Mouse (Mus musculus): ENCODE measurements at regions not wholly inside any gene's neighbourhood (a gene's known extent, or its start where the extent isn't known, plus 50 kb on each side); places are given as distances from the start of the nearest gene placed in this dataset.
A peak's percentile ranks its signal among the peaks of the same experiment; 100 is the strongest.

DNA sequence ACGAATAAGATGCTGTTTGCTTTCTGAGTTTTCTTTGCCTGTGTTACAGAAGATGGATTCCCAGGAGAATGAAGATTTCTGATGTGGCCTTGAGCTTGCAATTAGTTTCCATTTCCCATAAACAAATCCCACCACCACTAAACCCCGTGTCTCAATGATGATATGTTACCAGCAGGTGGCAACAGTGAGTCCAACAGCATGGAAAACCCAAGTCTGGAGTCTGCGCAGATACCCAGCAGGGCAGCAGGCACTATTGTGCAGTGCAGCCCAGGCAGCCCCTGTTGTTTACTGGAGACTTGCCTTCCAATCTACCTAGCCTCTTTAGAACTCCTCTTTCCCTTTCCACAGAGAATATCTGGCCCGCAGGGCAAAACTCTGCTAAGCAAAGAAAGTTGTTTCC is 62.7 kb downstream of the Bmp2 start:
- peak; percentile 9 for DNase-seq (ENCODE audit: low read depth, low spot score)

GRCm38 (mm10) chr2:133615299-133615698 is 63.3 kb downstream of the Bmp2 start:
- no peak for DNase-seq (ENCODE audit: low read depth, low spot score)

GRCm38 (mm10) chr2:133617317-133617835 is 65.4 kb downstream of the Bmp2 start:
- no peak for DNase-seq (ENCODE audit: low read depth, low spot score)

GRCm38 (mm10) chr2:133622523-133622922 is 70.6 kb downstream of the Bmp2 start:
- DNase-seq (ENCODE audit: low read depth, low spot score) = no peak

DNA sequence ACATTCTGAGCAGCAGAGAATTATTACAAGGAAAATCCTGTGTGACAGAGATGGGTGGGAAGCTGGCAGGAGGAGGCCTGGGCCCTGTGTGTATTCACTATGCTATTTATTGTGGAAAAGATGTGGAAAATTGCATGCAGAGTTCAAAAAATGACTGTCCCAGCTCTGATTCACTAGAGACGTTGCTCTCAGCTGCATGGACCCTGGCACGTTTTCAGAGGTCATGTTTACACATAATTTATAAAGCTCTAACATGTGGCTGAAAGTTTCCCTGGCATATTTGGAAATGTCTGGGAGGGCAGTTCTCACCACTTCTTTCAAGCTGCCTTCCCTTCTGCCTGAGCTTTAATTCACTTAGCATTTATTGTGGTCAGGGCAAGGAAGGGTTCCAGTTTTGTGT is 73.6 kb downstream of the Bmp2 start:
- no peak for DNase-seq (ENCODE audit: low read depth, low spot score)

DNA sequence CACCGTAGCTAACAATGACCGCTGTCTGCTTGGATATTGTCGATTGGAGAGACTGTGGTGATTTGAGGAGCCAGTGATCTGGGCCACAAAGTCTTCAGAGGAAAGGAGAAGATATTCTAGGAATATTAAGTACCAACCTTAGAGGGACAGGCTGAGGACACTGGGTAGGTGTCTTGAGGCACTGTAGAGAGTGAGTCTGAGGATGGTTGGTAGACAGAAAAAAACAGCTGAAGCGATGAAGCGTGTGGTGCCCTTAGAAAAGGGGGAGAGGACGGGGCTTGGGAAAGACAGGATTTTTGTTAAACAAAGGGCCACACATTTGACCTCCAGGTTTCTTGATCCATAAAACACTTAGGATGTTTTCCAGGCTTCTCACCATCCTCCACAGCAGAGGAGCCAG is 76.9 kb downstream of the Bmp2 start:
- DNase-seq (ENCODE audit: low read depth, low spot score) = no peak

DNA sequence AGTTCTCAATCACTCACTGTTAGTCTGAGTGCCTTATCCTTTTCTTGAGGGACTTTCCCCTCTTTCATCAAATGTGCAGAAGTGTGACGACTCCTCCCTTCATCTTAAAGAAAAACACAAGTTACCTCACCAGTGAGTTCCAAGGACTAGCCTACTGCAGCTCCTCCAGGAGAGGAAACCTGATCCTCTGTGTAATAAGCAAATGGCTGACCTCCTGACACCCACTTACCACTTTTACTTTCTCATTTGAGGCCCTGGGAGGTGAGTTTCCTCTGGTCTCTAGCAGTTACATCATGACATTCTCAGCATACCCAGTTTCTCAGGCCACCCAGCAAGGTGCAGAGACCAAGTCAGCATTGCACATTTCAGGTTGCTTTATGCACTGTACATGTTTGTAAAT is 83.5 kb downstream of the Bmp2 start:
- no peak for DNase-seq (ENCODE audit: low read depth, low spot score)

- no peak for DNase-seq (ENCODE audit: low read depth, low spot score)
Measured at GRCm38 (mm10) chr2:133649874-133650481, 98.0 kb downstream of the Bmp2 start.

GRCm38 (mm10) chr2:133666331-133667054 is 114.5 kb downstream of the Bmp2 start:
- DNase-seq (ENCODE audit: low read depth, low spot score) = no peak

DNA sequence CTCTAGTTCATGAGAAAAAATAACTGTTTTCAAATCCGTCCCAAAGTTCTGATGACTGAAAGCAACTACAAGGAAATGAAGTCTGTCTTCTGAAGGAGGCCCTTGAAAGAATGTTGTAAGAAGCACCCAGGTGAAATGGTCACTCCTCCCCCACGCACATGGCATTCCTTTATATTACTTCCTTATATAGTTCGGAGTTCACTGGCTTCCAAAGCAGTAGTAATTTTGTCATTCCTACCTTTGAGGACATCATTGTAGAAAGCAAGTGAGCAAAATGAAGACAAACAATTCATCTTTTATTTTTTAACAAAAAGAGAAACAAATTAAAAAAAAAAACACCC is 115.1 kb downstream of the Bmp2 start:
- DNase-seq (ENCODE audit: low read depth, low spot score) = no peak

GRCm38 (mm10) chr2:133669821-133670220 is 117.9 kb downstream of the Bmp2 start:
- peak; percentile 34 for DNase-seq (ENCODE audit: low read depth, low spot score)

DNA sequence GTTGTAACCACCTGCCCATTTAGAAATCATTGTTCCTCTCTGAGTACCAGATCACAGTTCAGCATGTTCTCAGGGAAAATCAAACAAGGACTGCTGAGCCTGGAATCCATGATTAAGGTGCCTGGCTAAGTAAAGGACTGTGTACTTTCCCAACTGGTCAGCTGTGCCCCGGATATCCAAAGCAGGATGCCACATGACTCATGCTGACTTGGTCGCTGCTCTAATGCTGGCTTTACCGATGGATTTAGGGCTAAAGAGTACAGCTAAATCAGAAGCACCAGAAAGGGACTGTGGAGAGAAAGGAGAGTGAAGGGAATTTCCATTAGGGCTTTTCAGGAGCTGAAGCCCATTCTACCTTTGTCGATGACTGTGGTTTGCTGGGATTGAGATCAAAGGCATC is 119.6 kb downstream of the Bmp2 start:
- DNase-seq (ENCODE audit: low read depth, low spot score) = no peak

- DNase-seq (ENCODE audit: low read depth, low spot score) = no peak
Measured at GRCm38 (mm10) chr2:133684367-133684766, 132.4 kb downstream of the Bmp2 start.

GRCm38 (mm10) chr2:133688121-133688787 is 136.3 kb downstream of the Bmp2 start:
- DNase-seq (ENCODE audit: low read depth, low spot score) = no peak

GRCm38 (mm10) chr2:133688788-133689155 is 136.8 kb downstream of the Bmp2 start:
- DNase-seq (ENCODE audit: low read depth, low spot score) = no peak

DNA sequence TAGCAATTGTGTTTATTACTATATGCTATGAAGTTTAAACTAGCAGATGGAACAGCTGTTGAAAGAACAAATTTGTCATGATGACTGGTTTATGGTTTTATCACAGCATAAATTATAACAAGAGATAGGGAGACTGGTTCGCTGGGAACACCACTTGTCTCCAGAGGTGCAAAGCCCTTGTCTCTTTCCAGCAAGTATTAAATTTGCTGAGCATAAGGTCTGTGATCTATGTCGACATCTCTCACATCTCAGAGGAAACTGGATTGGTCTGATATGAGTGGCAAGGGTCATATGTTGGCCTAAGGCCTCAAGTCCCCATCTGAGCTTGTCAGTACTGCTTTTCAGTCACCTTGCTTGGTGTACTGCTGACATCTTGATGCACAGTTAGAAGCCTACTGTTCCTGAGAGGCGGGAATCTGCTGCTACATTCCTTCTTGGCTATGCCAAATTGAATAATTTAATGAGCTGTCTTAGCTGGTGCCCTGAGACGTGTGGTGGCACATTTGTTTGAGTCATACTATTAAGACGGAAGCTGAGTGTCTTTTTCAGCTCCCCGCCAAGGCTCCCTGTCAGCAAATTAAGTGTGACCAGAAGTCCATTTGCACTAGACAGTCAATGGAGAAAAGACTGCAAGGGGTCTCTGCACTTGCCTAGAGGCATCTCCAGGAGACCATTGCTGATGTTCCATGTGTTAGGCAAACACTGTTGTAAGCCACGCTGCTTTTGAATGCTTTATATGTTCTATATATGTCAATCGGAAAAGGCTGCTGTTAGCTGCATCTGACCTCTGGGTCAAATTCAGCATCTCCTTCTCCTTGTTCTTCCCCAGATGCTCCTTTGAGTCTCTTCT is 157.0 kb downstream of the Bmp2 start:
- DNase-seq (ENCODE audit: low read depth, low spot score) = no peak

- no peak for DNase-seq (ENCODE audit: low read depth, low spot score)
Measured at GRCm38 (mm10) chr2:133716243-133716642, 164.3 kb downstream of the Bmp2 start.

GRCm38 (mm10) chr2:133717076-133717475 is 165.1 kb downstream of the Bmp2 start:
- DNase-seq (ENCODE audit: low read depth, low spot score) = no peak

- DNase-seq (ENCODE audit: low read depth, low spot score) = no peak
Measured at GRCm38 (mm10) chr2:133724310-133724709, 172.4 kb downstream of the Bmp2 start.

GRCm38 (mm10) chr2:133724757-133725156 is 172.8 kb downstream of the Bmp2 start:
- DNase-seq (ENCODE audit: low read depth, low spot score) = no peak

- no peak for DNase-seq (ENCODE audit: low read depth, low spot score)
Measured at GRCm38 (mm10) chr2:133734469-133735225, 182.7 kb downstream of the Bmp2 start.
